Mouse (Mus musculus) MEL (cell line): ENCODE results near the gene Hsf5. TPM values are rescaled to one million over a fixed set of nuclear protein-coding genes. Genes with fewer than 3 reads are reported as not detected.

Source experiments
- DNase-seq: peaks from one replicate; pipeline ENCODE4 v3.0.0; 2011; ENCODE audit warnings: low read depth, low spot score
- H3K27ac ChIP-seq: 2 replicates; pipeline ENCODE4 v1.5.1; 2012; ENCODE audit warnings: low read depth, mild to moderate bottlenecking, control low read depth, low read length, moderate library complexity; ENCODE audit not compliant: control insufficient read depth
- H3K27me3 ChIP-seq, 2 experiments: fragments of 150-350 bp in 1 of 2; sonication (generic) in 1 of 2; 2 replicates each; pipeline ENCODE4 v1.6.1; 2012; ENCODE audit warnings: low read length in 2 of 2, mild to moderate bottlenecking in 2 of 2, improper control_type of control experiment in 1 of 2, moderate library complexity in 1 of 2; ENCODE audit not compliant: insufficient read depth in 2 of 2, control insufficient read depth in 1 of 2
- H3K36me3 ChIP-seq, 2 experiments: 2 replicates each; pipeline ENCODE4 v1.6.1; 2012 to 2014; ENCODE audit warnings: low read length in 2 of 2, improper control_type of control experiment in 1 of 2, inconsistent platforms in 1 of 2, mild to moderate bottlenecking in 1 of 2; ENCODE audit not compliant: insufficient read depth in 2 of 2, control insufficient read depth in 1 of 2
- H3K4me1 ChIP-seq, 2 experiments: fragments of 150-350 bp in 1 of 2; sonication (generic) in 1 of 2; 2 replicates each; pipeline ENCODE4 v1.6.1; 2012; ENCODE audit warnings: low read length in 2 of 2, improper control_type of control experiment in 1 of 2, mild to moderate bottlenecking in 1 of 2; ENCODE audit not compliant: insufficient read depth in 2 of 2, control insufficient read depth in 1 of 2
- H3K4me3 ChIP-seq, 2 experiments: fragments of 150-350 bp in 1 of 2; sonication (generic) in 1 of 2; 2 replicates each; pipeline ENCODE4 v1.5.1; 2012; ENCODE audit warnings: low read depth in 2 of 2, low read length in 2 of 2, mild to moderate bottlenecking in 2 of 2, moderate library complexity in 2 of 2, control low read depth in 1 of 2, improper control_type of control experiment in 1 of 2; ENCODE audit not compliant: control insufficient read depth in 1 of 2, insufficient read depth in 1 of 2
- H3K79me2 ChIP-seq: 2 replicates; pipeline ENCODE4 v1.6.1; 2012; ENCODE audit warnings: mild to moderate bottlenecking, low read length, moderate library complexity; ENCODE audit not compliant: control insufficient read depth, poor library complexity, insufficient read depth
- H3K9ac ChIP-seq: 2 replicates; pipeline ENCODE4 v1.6.1; 2012; ENCODE audit warnings: low read depth, mild to moderate bottlenecking, control low read depth, low read length, moderate library complexity; ENCODE audit not compliant: control insufficient read depth, poor library complexity, severe bottlenecking
- H3K9me3 ChIP-seq: fragments of 150-350 bp; sonication (generic); replicated peaks from 2 replicates; pipeline ENCODE4 v1.6.1; 2012; ENCODE audit warnings: mild to moderate bottlenecking, low read length, improper control_type of control experiment, moderate library complexity; ENCODE audit not compliant: insufficient read depth
- BHLHE40 ChIP-seq: IDR thresholded peaks from 2 replicates; pipeline ENCODE4 v1.6.1; 2012; ENCODE audit warnings: low read depth, mild to moderate bottlenecking, inconsistent platforms, low read length, improper control_type of control experiment, borderline replicate concordance
- CHD1 ChIP-seq: IDR thresholded peaks from 2 replicates; pipeline ENCODE4 v1.6.1; 2012; ENCODE audit warnings: low read depth, mild to moderate bottlenecking, inconsistent platforms, low read length, improper control_type of control experiment
- CHD2 ChIP-seq: IDR thresholded peaks from 2 replicates; pipeline ENCODE4 v1.6.1; 2011; ENCODE audit warnings: low read length, improper control_type of control experiment
- CTCF ChIP-seq, 3 experiments: IDR thresholded peaks in 2 of 3; conservative IDR thresholded peaks in 1 of 3; 2 replicates each; pipeline ENCODE4 v1.5.1; 2011 to 2012; ENCODE audit warnings: low read length in 3 of 3, low read depth in 2 of 3, mild to moderate bottlenecking in 2 of 3, improper control_type of control experiment in 1 of 3, inconsistent platforms in 1 of 3, mixed read lengths in 1 of 3, moderate library complexity in 1 of 3; ENCODE audit not compliant: control insufficient read depth in 1 of 3, insufficient read depth in 1 of 3, poor library complexity in 1 of 3, severe bottlenecking in 1 of 3
- E2F4 ChIP-seq: IDR thresholded peaks from 2 replicates; pipeline ENCODE4 v1.6.1; 2011; ENCODE audit warnings: low read depth, low read length, improper control_type of control experiment, borderline replicate concordance
- EP300 ChIP-seq, 2 experiments: IDR thresholded peaks; 2 replicates each; pipeline ENCODE4 v1.6.1; 2011; ENCODE audit warnings: improper control_type of control experiment in 2 of 2, low read length in 2 of 2, low read depth in 1 of 2, mild to moderate bottlenecking in 1 of 2
- ETS1 ChIP-seq: IDR thresholded peaks from 2 replicates; pipeline ENCODE4 v1.6.1; 2012; ENCODE audit warnings: low read depth, mild to moderate bottlenecking, inconsistent platforms, low read length, improper control_type of control experiment, moderate library complexity
- GATA1 ChIP-seq: IDR thresholded peaks from 2 replicates; pipeline ENCODE4 v1.6.1; 2011; ENCODE audit warnings: low read depth, low read length, improper control_type of control experiment
- JUND ChIP-seq: IDR thresholded peaks from 2 replicates; pipeline ENCODE4 v1.6.1; 2011; ENCODE audit warnings: low read depth, mild to moderate bottlenecking, improper control_type of control experiment, low read length
- MAX ChIP-seq: IDR thresholded peaks from 2 replicates; pipeline ENCODE4 v1.6.1; 2011; ENCODE audit warnings: low read length, improper control_type of control experiment
- MAZ ChIP-seq: IDR thresholded peaks from 2 replicates; pipeline ENCODE4 v1.6.1; 2012; ENCODE audit warnings: low read depth, mild to moderate bottlenecking, inconsistent platforms, low read length, improper control_type of control experiment
- MXI1 ChIP-seq: IDR thresholded peaks from 2 replicates; pipeline ENCODE4 v1.6.1; 2011; ENCODE audit warnings: mild to moderate bottlenecking, low read depth, low read length, improper control_type of control experiment
- MYB ChIP-seq: IDR thresholded peaks from 2 replicates; pipeline ENCODE4 v1.6.1; 2011; ENCODE audit warnings: mild to moderate bottlenecking, low read depth, low read length, improper control_type of control experiment
- NELFE ChIP-seq: IDR thresholded peaks from 2 replicates; pipeline ENCODE4 v1.6.1; 2011; ENCODE audit warnings: low read depth, low read length, improper control_type of control experiment
- NRF1 ChIP-seq: IDR thresholded peaks from 2 replicates; pipeline ENCODE4 v1.6.1; 2014; ENCODE audit warnings: low read depth, mild to moderate bottlenecking, inconsistent platforms, low read length, improper control_type of control experiment, moderate library complexity; ENCODE audit not compliant: poor library complexity, insufficient read depth, severe bottlenecking
- POLR2A ChIP-seq, 2 experiments: IDR thresholded peaks; 2 replicates each; pipeline ENCODE4 v1.6.1; 2011 to 2012; ENCODE audit warnings: low read length in 2 of 2, mild to moderate bottlenecking in 2 of 2, control low read depth in 1 of 2, improper control_type of control experiment in 1 of 2, low read depth in 1 of 2, moderate library complexity in 1 of 2; ENCODE audit not compliant: control insufficient read depth in 1 of 2, insufficient read depth in 1 of 2, poor library complexity in 1 of 2
- POLR2AphosphoS2 ChIP-seq: IDR thresholded peaks from 2 replicates; pipeline ENCODE4 v1.6.1; 2011; ENCODE audit warnings: low read length, improper control_type of control experiment
- POLR2AphosphoS5 ChIP-seq: IDR thresholded peaks from 2 replicates; pipeline ENCODE4 v1.6.1; 2012; ENCODE audit warnings: low read depth, borderline replicate concordance, mild to moderate bottlenecking, inconsistent platforms, low read length, moderate library complexity, mixed read lengths
- SMC3 ChIP-seq: IDR thresholded peaks from 2 replicates; pipeline ENCODE4 v1.6.1; 2011; ENCODE audit warnings: low read depth, low read length, improper control_type of control experiment
- TAL1 ChIP-seq: IDR thresholded peaks from 2 replicates; pipeline ENCODE4 v1.6.1; 2012; ENCODE audit warnings: mild to moderate bottlenecking, inconsistent platforms, low read length, moderate library complexity, mixed read lengths
- TBP ChIP-seq: IDR thresholded peaks from 2 replicates; pipeline ENCODE4 v1.8.0; 2011; ENCODE audit warnings: low read depth, low read length, improper control_type of control experiment
- UBTF ChIP-seq: IDR thresholded peaks from 2 replicates; pipeline ENCODE4 v1.6.1; 2012; ENCODE audit warnings: low read depth, mild to moderate bottlenecking, inconsistent platforms, low read length, improper control_type of control experiment, moderate library complexity, borderline replicate concordance; ENCODE audit not compliant: insufficient read depth
- USF1 ChIP-seq: IDR thresholded peaks from 2 replicates; pipeline ENCODE4 v1.6.1; 2014; ENCODE audit warnings: low read depth, mild to moderate bottlenecking, inconsistent platforms, low read length, improper control_type of control experiment, moderate library complexity
- USF2 ChIP-seq, 2 experiments: IDR thresholded peaks; 2 replicates each; pipeline ENCODE4 v1.6.1; 2011 to 2012; ENCODE audit warnings: improper control_type of control experiment in 2 of 2, low read length in 2 of 2, borderline replicate concordance in 1 of 2, inconsistent platforms in 1 of 2, low read depth in 1 of 2, mild to moderate bottlenecking in 1 of 2; ENCODE audit not compliant: insufficient read depth in 1 of 2
- ZC3H11A ChIP-seq: IDR thresholded peaks from 2 replicates; pipeline ENCODE4 v1.6.1; 2012; ENCODE audit warnings: low read depth, mild to moderate bottlenecking, inconsistent platforms, low read length, improper control_type of control experiment
- ZMIZ1 ChIP-seq: IDR thresholded peaks from 2 replicates; pipeline ENCODE4 v1.6.1; 2012; ENCODE audit warnings: low read depth, mild to moderate bottlenecking, inconsistent platforms, low read length, improper control_type of control experiment, moderate library complexity
- ZNF384 ChIP-seq: IDR thresholded peaks from 2 replicates; pipeline ENCODE4 v1.6.1; 2012; ENCODE audit warnings: low read depth, mild to moderate bottlenecking, inconsistent platforms, low read length, improper control_type of control experiment
- polyA plus RNA-seq, 2 experiments: library from polyadenylated mRNA; stranded (reverse) in 1 of 2; unstranded in 1 of 2; fragments of >175 nt in 1 of 2; fragments of >200 nt in 1 of 2; gene quantifications; 2 replicates each; pipeline versions ENCODE4 v1.2.1 to v1.2.4; 2012; ENCODE audit warnings: low replicate concordance in 2 of 2, low read depth in 1 of 2; ENCODE audit not compliant: insufficient read length in 2 of 2, insufficient read depth in 1 of 2, missing spikeins in 1 of 2
- total RNA-seq: library from RNA; depleted of rRNA; stranded (reverse); fragments of 300-350 nt; gene quantifications from 2 replicates; pipeline ENCODE4 v1.2.3, GENCODE M21; 2012

Gene Hsf5
- total and polyA plus RNA-seq, 3 experiments = 0.03 TPM; not detected in 2

GRCm38 (mm10) chr11:87590841-87591525 lies 26.0 kb upstream of the Hsf5 start:
- H3K4me1 ChIP-seq = peaks cover 5 to 17% of the 10 kb centered on the region in 2 experiments; a peak in 3 of 4 replicates
- TF ChIP-seq NRF1 = peak; percentile 80
- TF ChIP-seq NELFE = no peak
- TF ChIP-seq POLR2AphosphoS2 = peak; percentile 15; the same call in 1 of the 2 replicates
- no peak for TF ChIP-seq BHLHE40
- TF ChIP-seq SMC3 = no peak
- no peak for TF ChIP-seq ZC3H11A
- peak; percentile 78 for DNase-seq

GRCm38 (mm10) chr11:87591526-87592353 lies 25.2 kb upstream of the Hsf5 start, which contains the start of gene Mtmr4:
TSS of gene Mtmr4 (plus strand) at chr11:87592162.
- Histone ChIP-seq H3K27ac (peak within 1 kb of the TSS; percentile 85), H3K4me1 (peaks cover 5 to 17% of the 10 kb centered on the region in 2 experiments; a peak in 3 of 4 replicates), H3K79me2 (peaks cover 26% of the 10 kb centered on the region), H3K27me3 (no peaks in the 10 kb centered on the region), H3K4me3 (peak within 1 kb of the TSS; percentile 84 to 86), H3K9me3 (no peaks in the 10 kb centered on the region), H3K36me3 (peaks cover 0 to 13% of the 10 kb centered on the region in 2 experiments; a peak in 2 of 4 replicates), H3K9ac (peak within 1 kb of the TSS; percentile 88)
- peak; percentile 100 for DNase-seq
- TF ChIP-seq CHD2 (peak; percentile 75), POLR2AphosphoS5 (no peak), MAX (peak; percentile 89), TBP (peak; percentile 97), BHLHE40 (no peak), CHD1 (peak; percentile 89; the same call in 1 of the 2 replicates), NRF1 (peak; percentile 75), EP300 (IDR thresholded peaks at IDR 0.05; ENCODE audit: low read depth in 1 of 2, low read length in 2 of 2) (peak in 1 of 2 experiments; percentile 43; a peak in 2 of 4 replicates), SMC3 (no peak), MYB (no peak), MXI1 (peak; percentile 88), TAL1 (no peak), E2F4 (peak; percentile 83; the same call in 1 of the 2 replicates), POLR2A (IDR thresholded peaks at IDR 0.05; ENCODE audit: control insufficient read depth in 1 of 2, insufficient read depth in 1 of 2, low read depth in 1 of 2, low read length in 2 of 2, poor library complexity in 1 of 2) (peak; percentile 88 to 95), USF1 (0 out of 2 replicates have a peak, but pooled peaks have one; percentile 8), JUND (0 out of 2 replicates have a peak, but pooled peaks have one; percentile 30), MAZ (peak; percentile 98), UBTF (no peak; the same call in 1 of the 2 replicates), USF2 (IDR thresholded peaks at IDR 0.05; ENCODE audit: borderline replicate concordance in 1 of 2, insufficient read depth in 1 of 2, low read depth in 1 of 2, low read length in 2 of 2) (no peak), CTCF (IDR thresholded peaks at IDR 0.05 in 2 of 3, conservative IDR thresholded peaks at IDR 0.05 in 1 of 3; ENCODE audit: control insufficient read depth in 1 of 3, insufficient read depth in 1 of 3, low read depth in 2 of 3, low read length in 3 of 3, poor library complexity in 1 of 3, severe bottlenecking in 1 of 3) (no peak), POLR2AphosphoS2 (peak; percentile 97; the same call in 1 of the 2 replicates), ETS1 (peak; percentile 75; the same call in 1 of the 2 replicates), GATA1 (no peak), ZMIZ1 (peak; percentile 98), ZNF384 (peak; percentile 81)

More at GRCm38 (mm10) chr11:87590841-87591525, 26.0 kb upstream of the Hsf5 start:
- peak overlapping the region; percentile 84 to 86 for H3K4me3 ChIP-seq
- no peaks in the 10 kb centered on the region for H3K9me3 ChIP-seq
- peaks cover 0 to 13% of the 10 kb centered on the region in 2 experiments; a peak in 2 of 4 replicates for H3K36me3 ChIP-seq
- H3K27me3 ChIP-seq = no peaks in the 10 kb centered on the region
- H3K27ac ChIP-seq = peak overlapping the region; percentile 85
- peak overlapping the region; percentile 88 for H3K9ac ChIP-seq
- H3K79me2 ChIP-seq = peaks cover 26% of the 10 kb centered on the region
